In the genomic region with DNA sequence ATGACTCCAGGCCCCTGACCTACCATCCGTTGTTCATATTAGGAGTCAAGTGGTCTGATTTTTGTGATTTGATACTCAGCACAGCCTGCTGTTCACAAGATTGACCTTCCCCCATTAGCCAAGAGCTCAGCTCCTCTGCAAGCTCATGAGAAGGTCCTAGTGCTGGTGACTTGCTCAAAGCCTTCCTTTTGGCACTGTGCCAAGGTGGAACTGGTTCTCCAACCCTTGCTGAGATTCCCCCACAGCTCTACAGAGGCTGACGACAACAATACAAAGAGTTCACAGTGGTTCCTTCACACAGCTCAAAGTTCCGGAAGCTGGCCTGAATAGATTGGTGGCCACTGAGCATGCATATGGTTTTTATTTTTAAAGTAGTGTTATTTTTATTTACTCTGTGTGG, we compare ENCODE assay signal across 9 mouse cellular contexts. TPM values are rescaled to one million over a fixed set of nuclear protein-coding genes. Genes with fewer than 3 reads are reported as not detected.
DNase-seq lines count a peak whose midpoint lies in the region.
"Had no signal": no experiment of that assay in that cellular context is flagged by ENCODE, and none has a peak within 500 bp of the region (broad histone marks: within the 10 kb centered on the region; RNA-seq: fewer than 3 reads in every experiment).

No protein-coding gene starts in this region.

- peak; percentile 52 for DNase-seq in layer of hippocampus, adult 11-12 months (ENCODE audit: low spot score)
- no peak for DNase-seq in layer of hippocampus, adult 8-10 months (ENCODE audit: low spot score in 2 of 2)
- DNase-seq in ZHBTc4 (ENCODE audit: low read depth, low spot score), result peak; percentile 53
- peak; percentile 76 for DNase-seq in gonadal fat pad, adult 2 months (ENCODE audit: low read depth)
- peak; percentile 8 for DNase-seq in mesoderm, embryonic 11.5 days (ENCODE audit: low read depth, low spot score)
- no peak for DNase-seq in spleen, adult 18-20 months
- DNase-seq in layer of hippocampus, adult 18-20 months (ENCODE audit: low spot score in 2 of 2), result no peak
- DNase-seq in adrenal gland, postnatal 4 days (ENCODE audit: low spot score in 2 of 2), result no peak
- DNase-seq: liver, embryonic 13.5 days had no signal

RNA-seq across cellular contexts. Expression of a gene that starts 21.1 kb away (rescaled TPM):
- total RNA-seq in layer of hippocampus, adult 8-10 months (2022), result 100 to 1,000 TPM; 313 to 401 (median 363) TPM
- polyA plus RNA-seq in gonadal fat pad, adult 2 months (2012; rRNA removed), result 459 and 579 TPM in 2 replicates
- 100 to 1,000 TPM; 278 to 306 TPM for total RNA-seq in layer of hippocampus, adult 18-20 months (2021)
- 100 to 1,000 TPM; 590 to 658 TPM for total RNA-seq in adrenal gland, postnatal 4 days (2021)

RNA-seq across cellular contexts. Expression of a gene that starts 44.3 kb away (rescaled TPM):
- not detected for total RNA-seq in layer of hippocampus, adult 8-10 months (2022)
- 0.98 TPM in 1 of 2 replicates, not detected in the other for polyA plus RNA-seq in gonadal fat pad, adult 2 months (2012; rRNA removed)
- not detected for total RNA-seq in layer of hippocampus, adult 18-20 months (2021)
- total RNA-seq in adrenal gland, postnatal 4 days (2021), result 10 to 100 TPM in 1 of 2 experiments, 1 to 10 TPM in 1; 2.1 to 33.7 TPM

Comparison
In these comparisons a context has a peak if more than half of its experiments do, and no peak if none do; other contexts are left out.
1. DNase-seq: peak in layer of hippocampus, adult 11-12 months (single experiment), ZHBTc4 (single experiment), gonadal fat pad, adult 2 months (single experiment) and mesoderm, embryonic 11.5 days (single experiment); none in layer of hippocampus, adult 8-10 months (0 of 2), spleen, adult 18-20 months (0 of 2), layer of hippocampus, adult 18-20 months (0 of 2) and adrenal gland, postnatal 4 days (0 of 2).